Mouse (Mus musculus) monocyte, adult 2 months (primary cell): ENCODE measurements around the gene Il1r1.

Source experiments
- DNase-seq, 2 experiments: peaks; one replicate each; pipeline ENCODE4 v3.0.0; 2022; ENCODE audit warnings: low spot score in 2 of 2, low read depth in 1 of 2

Gene Il1r1

GRCm38 (mm10) chr1:40360969-40361368 lies 136.1 kb downstream of the Il1r1 start:
- DNase-seq: no peak

- no peak for DNase-seq
Observed at GRCm38 (mm10) chr1:40361596-40361995, 136.7 kb downstream of the Il1r1 start.

GRCm38 (mm10) chr1:40362784-40363183 lies 137.9 kb downstream of the Il1r1 start:
- DNase-seq: no peak
